Mouse (Mus musculus) layer of hippocampus, postnatal 10 days (tissue): ENCODE results near the gene Myf6. TPM values are rescaled to one million over a fixed set of nuclear protein-coding genes. Genes with fewer than 3 reads are reported as not detected.
A peak's percentile ranks its signal among the peaks of the same experiment; 100 is the strongest.

Experiments used
- DNase-seq, 2 experiments: peaks; one replicate each; pipeline ENCODE4 v3.0.0; 2021; ENCODE audit warnings: low spot score in 2 of 2
- long read RNA-seq: library from polyadenylated mRNA; stranded (forward); transcript quantifications from one replicate; pipeline ENCODE4 v2.0.0, GENCODE M21; 2023
- total RNA-seq, 2 experiments: library from RNA; stranded (reverse); gene quantifications; 2 replicates each; pipeline ENCODE4 v1.2.3; 2021

Myf6 gene
- not detected for total RNA-seq
- long read RNA-seq = 0 reads

DNA sequence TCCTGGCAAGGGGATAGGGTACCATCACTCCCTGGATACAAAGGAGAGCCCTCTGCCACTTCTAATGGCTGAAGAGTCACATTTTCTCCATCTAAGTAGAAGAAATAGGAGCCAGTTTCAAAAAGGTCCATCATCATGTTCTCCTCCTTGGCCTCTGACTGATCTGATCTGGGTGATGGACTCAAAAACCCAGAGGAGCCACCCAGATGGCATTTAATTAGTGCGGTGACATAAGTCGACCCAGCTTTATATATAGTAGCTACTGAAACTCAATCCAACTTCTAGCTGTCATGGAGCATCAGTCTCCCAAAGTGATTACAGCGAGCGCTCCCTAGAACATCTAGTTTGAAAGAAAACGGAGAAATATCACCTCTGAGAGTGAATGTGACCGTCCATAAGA is at the start of gene Myf6:
Gene Myf6 (minus strand): TSS at position 170 of the 400 bp plus-strand sequence.
- DNase-seq = no peak

DNA sequence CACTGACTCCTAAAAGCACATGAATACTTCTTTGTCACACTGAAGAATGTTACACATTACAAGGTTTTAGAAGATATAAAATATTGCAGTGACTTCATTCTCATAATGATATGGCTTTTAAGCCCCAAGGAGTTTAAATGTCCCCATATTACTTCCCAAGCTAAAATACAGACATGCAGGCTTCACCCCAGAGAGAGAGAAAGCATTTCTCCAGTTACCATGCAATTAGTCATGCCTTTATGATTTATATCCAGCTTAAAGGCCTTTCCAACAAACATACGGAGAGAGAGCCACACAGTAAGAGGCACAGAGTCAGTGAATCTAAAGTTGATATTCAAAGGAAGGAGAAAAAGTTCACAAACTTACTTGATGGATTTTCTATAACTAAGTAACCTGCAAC is 48.5 kb upstream of the Myf6 start:
- no peak for DNase-seq

DNA sequence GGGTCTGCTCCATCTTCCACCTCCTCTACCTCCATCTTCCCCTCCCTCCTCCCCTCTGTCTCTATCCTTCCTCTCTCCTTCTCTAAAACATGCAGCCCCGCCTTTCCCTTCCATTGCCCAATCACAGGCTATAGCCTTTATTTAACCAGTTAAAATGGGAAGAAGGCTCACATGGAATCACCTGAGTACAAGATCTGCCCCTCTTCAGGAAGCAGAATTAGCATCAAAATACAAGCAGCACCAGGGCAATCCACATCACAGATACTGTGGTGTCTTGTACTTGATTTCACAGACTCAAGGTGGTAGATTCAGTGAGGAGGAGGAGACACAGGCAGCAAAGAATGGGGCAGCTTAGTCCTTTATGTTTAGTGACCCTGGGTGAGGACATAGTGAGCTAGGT is 34.2 kb upstream of the Myf6 start:
- DNase-seq = no peak

DNA sequence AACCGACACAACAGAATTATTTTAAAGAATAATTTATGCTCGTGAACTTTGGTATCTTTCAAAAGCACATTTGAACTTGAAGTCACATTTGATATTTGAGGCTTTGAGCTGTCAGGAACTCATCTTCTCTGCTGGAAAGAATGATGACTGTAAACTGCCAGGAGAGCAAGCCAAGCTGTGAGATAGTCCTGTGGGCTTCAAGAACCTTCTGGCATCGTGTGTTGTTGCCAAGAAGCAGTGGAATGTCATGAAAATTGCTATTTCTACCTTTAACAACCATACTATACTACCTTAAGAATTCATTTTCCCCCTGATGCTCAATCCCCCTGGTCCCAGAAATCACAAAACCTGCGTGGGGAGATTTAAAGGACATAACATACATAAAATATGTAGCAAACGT is 24.7 kb upstream of the Myf6 start:
- no peak for DNase-seq

DNA sequence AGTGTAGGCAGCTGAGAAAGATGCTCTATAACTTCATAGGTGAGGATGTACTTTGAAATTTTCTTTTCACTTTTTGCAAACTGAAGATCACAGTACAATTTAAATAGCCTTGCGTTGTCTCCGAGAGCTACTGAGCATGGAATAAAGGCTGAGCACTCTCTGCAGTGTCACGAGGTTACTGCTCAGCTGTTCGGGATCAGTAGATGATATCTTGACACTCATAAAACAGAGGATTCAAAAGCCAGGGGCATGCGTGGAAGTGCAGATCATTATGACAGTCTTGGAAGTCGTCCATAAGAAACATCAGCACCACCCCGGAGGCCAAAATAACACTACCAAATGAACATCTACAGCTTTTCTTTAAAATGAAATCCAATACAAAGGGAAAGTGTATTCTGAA is 22.1 kb upstream of the Myf6 start:
- DNase-seq = no peak

DNA sequence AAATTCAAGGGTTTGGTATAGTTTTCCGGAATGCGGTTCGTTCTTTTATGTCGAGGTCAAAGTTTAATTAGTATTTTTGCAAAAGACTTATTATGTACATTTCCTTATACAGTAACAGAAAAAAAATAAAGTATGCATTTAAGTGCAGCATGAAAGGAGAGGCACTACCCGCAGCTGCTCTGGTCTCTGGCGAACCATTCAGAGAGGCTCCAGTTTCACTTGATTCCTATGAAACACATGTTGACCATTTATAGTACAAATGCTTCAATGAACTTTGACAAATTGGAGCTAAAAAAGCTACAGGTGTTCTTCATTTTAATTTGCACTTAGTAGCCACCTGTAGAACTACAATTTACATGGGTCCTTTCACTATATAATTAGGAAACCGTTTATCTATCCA is 20.2 kb upstream of the Myf6 start:
- no peak for DNase-seq

DNA sequence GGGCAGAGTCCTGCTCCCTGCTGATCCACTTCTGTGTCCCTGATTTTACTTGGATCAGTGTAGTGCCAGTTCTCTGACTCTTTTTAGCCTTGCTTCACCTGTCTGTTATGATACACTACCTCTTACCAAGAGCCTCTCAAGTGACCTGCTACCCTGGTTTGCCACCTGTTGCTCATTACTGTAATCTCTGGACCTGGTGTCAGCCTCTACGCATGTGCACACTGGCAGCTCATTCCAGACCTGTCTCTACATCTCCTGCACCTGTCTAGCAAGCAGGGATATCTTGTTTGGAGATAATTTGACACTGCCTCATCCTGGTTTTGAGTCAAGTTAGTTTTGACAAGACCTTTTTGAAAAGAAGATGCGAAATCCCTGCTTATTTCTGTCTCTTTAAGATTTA is 11.9 kb upstream of the Myf6 start:
- no peak for DNase-seq

DNA sequence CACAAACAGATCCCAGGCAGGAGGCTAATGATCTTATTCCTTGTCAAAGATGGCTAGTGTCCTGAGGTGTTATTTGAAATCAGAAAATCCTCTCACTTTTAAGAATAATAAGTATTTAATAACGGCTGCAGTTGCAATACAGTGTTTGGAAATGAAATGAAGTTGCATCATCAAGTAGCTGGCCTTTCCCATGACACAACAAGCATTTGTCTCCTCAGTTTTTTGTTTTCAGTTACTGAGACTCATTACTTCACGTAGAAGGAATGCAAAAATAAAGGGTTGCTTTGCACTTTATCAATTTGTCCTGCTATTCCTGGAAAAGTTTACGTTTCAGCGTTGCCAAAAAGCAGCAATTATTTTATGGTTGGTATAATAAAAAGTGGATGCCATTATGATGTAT is 8.9 kb upstream of the Myf6 start:
- DNase-seq = no peak

DNA sequence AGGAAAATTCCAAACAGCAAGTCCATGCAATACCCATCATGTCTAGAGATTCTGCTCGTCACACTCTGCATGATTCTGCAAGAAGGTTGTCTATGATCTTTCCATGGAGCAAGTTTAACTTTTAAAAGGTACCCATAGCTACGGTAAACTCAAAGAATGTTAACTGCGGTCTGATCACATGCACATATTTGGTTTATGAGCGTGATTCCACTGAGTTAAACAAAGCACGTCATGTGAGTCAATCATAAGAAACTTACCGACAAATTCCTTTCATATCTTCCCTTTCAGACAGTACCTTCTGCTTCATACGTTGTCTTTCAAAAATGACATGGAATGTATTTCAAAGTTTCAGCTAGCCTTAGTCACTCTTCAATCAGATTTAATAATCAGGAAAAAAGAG is 7.7 kb upstream of the Myf6 start:
- no peak for DNase-seq

DNA sequence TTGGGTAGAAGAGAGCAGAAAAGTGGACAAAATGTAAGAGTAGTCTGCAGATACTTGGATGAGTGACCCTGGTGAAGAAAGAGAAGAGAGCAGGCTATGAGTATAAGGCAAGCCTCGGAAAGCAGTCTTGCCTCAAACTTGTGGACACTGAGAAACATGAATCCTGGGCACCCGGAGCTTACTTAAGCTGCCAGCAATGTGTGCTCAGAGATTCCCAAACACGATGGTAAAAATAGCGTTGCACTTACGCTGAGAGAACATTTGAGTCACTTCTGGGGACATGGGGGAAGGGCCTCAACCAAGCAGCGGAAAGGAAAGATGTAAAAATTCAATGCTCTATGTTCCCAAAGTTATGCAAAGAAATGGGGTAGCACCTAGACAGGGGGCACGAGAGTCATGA is 5.1 kb upstream of the Myf6 start:
- no peak for DNase-seq

DNA sequence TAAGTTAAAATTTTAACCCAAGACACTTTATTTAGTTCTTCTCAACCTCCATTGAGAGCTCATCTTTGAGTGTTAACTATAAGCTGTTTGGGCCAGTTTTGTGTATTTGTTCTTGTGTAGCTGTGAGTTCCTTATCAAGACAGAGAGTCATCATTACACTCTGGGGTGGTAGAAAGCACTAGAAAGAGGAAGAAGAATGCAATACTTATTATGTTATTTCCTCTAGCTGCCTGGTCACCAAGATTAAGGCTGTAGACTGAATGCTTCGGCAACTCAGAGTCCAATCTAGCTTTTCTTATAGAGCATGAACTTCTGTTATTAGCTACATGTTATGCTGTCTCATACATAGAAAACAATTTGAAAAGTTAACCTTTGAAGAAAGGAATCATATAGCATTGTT is 1.9 kb upstream of the Myf6 start:
- DNase-seq = no peak

DNA sequence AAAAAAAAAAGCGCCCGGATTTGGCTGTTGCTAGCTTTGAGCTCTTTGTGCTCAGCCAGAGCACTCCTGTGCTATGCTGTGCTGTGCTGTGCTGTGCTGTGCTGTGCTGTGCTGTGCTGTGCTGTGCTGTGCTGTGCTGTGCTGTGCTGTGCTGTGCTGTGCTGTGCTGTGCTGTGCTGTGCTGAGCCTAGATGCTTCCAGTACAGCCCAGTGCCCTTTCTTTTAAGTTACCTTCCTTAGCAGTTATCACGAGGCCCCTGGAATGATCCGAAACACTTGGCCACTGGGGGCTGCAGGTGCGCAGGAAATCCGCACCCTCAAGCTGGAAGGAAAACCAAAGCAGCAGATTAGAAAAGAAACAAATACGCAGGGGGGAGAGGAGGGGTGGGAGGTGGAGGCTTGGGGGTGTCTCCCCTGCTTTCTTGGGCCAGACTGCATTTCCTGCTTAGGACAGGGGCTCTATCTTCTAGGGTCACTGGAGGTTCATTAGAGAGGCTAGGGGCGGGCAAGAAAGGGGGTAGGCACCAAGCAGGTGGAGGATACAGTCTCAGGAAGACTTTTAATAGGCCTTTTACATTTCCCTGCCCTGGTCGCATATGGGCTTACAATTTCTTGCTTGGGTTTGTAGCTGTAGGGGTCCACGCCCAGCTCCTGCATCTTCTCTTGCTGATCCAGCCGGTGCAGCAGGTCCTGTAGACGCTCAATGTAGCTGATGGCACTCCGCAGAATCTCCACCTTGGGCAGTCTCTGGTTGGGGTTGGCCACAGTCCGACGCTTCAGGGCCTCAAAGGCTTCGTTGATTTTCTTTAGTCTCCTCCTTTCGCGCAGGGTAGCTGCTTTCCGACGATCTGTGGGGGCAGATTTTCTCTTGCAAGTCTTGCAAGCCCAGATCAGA is 710 bp downstream of the Myf6 start:
- no peak for DNase-seq

DNA sequence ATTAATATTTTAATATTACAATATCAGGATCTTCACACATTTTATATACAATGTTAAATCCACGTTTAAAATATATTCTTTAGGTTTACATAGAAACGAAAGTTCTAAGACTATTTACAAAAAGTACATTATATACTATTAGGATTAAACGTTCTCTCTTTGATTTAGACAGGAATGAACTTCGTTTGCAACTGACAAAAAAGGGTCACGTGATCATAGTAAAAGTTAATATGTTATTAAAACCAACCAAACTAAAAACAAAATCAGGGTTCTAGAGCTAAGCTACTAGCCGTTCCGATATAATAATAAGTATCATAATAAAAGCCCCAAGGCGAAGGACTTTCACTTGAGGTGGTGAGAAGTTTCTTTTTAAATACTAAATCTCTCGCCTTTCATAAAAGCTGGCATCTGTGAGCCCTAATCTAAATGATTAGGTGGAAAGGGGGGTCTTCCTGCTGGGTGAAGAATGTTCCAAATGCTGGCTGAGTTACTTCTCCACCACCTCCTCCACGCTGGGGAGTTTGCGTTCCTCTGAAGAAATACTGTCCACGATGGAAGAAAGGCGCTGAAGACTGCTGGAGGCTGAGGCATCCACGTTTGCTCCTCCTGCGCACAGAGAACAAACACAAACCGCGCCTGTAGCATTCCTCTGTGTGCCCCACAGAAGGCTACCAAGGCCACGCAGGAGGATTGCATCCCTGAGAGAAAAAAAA is 1.5 kb downstream of the Myf6 start:
- DNase-seq = peak in 1 of 2 experiments; percentile 4

DNA sequence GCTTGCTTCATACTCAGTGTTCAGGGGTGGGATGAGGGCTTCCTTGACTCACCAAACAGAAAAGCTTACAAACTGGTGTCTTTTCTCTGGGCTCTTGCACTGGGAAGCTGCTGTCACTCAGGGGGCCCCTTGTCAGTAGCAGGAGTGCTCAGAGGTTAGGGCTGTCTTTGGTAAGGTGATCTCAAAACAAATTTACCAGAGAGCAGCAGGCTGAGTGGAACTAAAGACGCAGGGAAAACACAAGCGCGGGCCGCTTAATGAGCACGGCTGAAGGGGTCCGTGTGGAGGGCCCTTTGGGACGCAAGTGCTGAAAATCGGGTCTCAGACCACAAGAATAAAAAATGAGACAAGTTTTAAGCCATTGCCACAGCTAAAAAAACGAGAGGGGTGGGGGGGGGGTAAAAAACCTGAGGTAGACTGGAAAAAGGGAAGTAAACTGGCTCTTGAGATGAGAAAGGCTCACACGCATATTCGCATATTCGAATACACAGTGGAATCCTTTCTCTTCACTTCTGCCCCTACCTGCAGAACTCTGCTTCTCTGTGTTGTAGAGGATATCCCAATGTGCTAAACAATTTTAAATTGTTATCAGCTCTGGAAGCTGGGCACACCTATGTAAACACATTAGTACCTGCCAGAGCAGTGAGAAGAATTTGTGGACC is 5.8 kb downstream of the Myf6 start:
- DNase-seq = no peak

DNA sequence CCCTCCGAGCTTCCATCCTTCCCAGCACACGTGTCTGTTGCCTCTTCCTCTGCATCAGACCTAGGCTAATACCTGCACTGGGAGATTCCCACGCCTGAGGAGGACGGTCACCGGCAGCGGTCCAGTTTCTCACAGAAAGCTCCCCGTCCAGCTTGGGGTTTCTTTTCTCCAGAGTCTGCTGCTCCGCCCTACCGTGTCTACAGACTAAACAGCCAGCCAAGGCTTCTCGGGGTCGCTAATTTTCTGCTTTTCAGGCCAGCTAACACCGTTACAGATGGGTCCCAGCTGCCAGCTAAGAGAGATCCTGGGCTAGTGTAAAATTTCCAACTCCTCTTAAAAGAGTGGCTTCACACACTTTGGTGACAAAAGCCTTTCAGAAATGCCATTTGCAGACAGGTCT is 7.8 kb downstream of the Myf6 start:
- no peak for DNase-seq

DNA sequence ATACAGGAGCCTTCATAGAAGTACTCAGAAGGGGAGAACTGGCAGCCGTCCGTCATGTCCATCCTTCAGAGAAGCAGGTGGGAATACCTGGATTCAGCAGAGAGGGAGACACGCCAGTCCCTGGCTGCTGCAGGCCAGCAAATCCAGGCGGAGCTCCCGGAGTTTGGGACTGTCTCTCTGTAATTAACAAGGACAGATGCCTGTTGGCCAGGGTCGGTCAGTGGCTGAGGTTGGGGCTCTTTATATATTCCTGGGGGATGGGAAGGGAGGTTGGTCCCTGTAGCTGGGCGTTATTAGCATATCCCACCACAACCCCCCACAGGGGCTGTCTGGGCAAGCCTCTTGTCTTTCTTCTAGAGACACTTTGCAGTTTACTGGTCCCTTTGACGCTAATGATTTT is 8.7 kb downstream of the Myf6 start, which contains the start of gene Myf5:
Gene Myf5 (minus strand): TSS at position 265 of the 400 bp plus-strand sequence.
- no peak for DNase-seq

DNA sequence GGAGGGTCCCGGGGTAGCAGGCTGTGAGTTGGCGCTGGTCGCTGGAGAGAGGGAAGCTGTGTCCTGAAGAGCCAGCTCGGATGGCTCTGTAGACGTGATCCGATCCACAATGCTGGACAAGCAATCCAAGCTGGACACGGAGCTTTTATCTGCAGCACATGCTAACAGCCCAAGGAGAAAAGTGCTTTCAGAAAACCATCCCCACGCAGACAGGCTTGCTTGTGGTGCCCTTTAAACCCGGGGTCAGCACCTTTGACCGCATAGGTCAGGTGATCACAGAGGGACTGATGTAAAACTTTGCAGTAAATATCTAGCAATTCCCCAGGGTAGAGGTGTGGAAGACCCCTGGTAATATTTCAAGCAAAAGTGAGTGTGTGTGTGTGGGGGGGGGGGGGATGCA is 10.5 kb downstream of the Myf6 start:
- no peak for DNase-seq

DNA sequence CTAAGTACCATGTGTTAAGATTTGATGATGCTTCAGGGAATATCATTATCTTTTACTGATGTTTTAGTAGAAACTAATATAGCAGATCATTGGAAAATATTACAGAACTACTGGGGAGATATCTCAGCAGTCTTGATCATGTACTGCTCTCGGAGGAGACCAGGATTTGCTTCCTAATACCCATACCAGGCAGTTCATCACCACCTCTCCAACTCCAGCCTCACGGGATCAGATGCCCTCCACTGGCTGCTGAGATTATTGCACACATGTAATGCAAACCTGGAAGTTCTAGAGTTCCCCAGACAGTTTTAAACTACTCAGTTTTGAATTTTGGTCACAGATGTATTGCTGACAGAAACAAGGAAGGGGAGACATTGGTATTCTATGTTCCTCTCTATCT is 21.0 kb downstream of the Myf6 start:
- DNase-seq = no peak

DNA sequence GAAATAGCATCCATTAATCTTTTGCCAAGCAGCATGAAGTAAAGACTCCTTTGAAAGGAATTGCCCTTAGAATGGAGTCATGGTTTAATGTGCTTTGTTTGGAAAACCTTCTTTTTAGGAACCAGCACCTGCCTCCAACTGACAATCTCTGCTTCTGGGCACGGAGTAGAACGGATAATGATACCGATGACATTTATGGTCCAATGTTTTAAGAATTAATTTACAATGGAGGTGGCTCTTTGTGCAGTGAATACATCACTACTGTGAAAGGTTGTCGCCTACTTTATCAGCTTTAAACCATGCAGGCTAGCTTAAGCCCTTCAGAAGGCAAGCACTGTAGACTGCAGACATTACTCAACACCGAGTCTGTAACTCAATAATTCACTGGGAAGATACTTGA is 22.8 kb downstream of the Myf6 start:
- no peak for DNase-seq

DNA sequence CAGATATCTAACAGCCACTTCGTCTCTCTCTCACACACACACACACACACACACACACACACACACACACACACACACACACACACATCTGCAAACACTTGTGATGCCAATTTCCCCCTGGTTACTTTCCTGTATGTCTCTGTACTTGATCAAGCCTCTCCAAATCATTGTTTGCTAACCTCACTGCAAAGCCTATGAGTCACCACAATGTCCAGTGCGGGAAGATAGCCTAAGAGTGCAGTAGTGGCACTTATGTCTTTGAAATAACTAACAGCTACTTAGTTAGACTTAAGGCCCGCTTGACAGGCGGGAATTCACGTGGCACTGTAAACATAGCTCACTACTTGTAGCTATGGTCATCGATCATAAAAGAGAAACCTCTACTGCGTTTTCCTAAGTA is 26.7 kb downstream of the Myf6 start:
- DNase-seq = no peak

DNA sequence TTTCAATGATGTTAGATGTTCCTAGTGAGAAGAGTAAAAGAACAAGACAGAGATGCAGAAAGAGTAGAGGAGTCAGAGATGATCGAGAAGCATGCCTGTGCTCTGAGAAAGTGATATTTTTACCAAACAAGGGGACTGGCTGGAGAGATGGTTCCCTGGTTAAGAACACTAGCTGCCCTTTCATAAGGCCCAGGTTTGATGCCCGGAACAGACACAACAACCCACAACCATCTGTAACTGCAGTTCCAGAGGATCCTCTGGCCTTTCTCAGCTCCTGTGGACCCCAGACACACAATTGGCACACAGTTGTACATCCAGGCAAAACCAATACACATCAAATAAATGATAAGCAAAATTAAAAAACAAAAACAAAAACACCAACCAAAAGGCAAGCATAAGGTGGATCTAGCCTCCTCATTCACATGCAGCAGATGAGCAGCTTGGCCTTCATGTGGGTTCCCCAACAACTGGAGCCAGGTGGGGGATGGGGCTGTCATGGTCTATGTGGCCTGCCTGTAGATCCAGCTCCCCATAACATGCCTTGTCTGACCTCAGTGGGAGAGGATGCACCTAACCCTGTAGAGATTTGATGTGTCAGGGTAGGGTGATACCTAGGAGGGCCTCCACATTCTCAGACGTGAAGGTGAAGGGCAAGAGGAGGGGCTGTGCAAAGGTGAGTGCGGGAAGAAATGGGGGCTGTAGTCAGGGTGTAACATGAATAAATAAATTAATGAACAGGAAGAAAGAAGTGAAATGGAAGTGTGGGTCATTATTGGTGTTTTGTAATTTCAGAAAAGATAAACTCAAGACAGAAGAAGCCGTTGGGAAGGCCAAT is 44.8 kb downstream of the Myf6 start:
- no peak for DNase-seq
